Mouse (Mus musculus) neural tube, embryonic 10.5 days (tissue): ENCODE results near the gene Olfr1189.
"Not testable (repeated sequence)": the region's sequence is repeated elsewhere in the genome, so short reads cannot be mapped to it uniquely, and the experiment has no call there.

Source experiments
- DNase-seq: peaks from one replicate; pipeline ENCODE4 v3.0.0-alpha.2; 2017; ENCODE audit warnings: low spot score; ENCODE audit errors: extremely low spot score

Olfr1189 gene

DNA sequence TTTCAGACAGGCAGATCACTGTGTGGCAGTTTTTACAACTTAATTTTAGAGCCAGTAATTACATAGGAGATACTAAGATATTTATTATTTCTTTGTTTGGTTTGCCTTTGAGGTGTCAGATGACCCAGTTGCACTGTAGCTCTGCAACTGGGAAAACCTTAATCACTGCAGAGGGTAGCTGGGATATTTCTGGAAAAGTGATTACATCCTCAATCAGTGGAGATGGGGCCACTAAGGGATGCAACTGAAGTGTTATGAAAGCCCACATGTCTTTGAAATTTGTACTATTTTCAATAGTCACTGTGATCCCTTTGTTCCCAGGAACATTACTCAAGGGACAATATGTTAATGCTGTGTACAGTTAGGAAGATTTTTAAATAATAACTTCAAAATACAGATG is at the start of gene Olfr1189:
Gene Olfr1189, plus strand, starts transcription at position 301 of the 400 bp plus-strand sequence.
- no peak for DNase-seq

DNA sequence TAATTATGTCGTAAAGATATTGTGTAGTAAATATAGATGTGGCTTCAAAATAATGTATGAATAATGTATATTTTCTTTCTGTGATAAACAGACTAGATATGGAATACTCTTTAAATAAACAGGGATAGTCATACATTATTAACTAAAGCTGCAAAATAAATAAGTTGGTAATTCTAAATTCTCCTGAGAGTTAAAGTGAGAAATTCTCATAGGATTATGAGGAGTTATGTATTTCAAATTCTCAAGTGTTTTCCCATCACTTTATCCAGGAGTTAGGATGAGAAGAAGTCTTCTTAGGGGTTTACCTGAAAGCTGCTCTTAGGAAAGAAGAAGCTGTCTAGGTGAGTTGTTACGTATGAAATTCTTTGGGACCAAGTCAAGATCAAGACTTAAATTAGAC is 29.6 kb upstream of the Olfr1189 start, which contains the start of gene Olfr1188:
Gene Olfr1188, plus strand, starts transcription at position 301 of the 400 bp plus-strand sequence.
- DNase-seq = no peak

- not testable (repeated sequence) for DNase-seq
Observed at GRCm38 (mm10) chr2:88572696-88573095, 13.6 kb upstream of the Olfr1189 start.

DNA sequence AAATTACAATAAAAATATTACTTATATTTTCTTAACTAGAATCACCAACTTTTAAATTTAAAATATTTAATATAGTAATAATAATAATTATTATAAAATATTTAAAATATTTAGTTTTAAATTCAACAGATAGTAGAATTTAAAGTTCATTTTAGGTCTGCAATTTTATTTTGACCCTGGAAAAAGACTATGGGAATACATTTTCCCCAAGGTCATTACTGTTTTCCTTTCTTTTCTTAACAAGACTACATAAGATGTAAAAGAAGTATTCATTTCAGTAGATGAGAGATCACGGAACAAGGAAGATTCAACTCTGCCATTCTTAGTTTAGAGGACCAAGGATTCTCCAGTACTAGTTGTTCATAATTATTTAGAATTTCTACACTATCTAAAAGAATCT is 54.0 kb downstream of the Olfr1189 start, which contains the start of gene Olfr1191-ps1:
Gene Olfr1191-ps1, plus strand, starts transcription at position 301 of the 400 bp plus-strand sequence.
- DNase-seq = not testable (repeated sequence)
